Mouse (Mus musculus) neutrophil, adult 65 days (primary cell): ENCODE measurements around the gene Gimap7. TPM values are rescaled to one million over a fixed set of nuclear protein-coding genes. Genes with fewer than 3 reads are reported as not detected.

Source experiments
- total RNA-seq: library from RNA; stranded (reverse); gene quantifications from 2 replicates; pipeline ENCODE4 v1.2.4, GENCODE M21; 2023

Gimap7 gene
- not detected in 2 replicates for total RNA-seq

GRCm38 (mm10) chr6:48718455-48718854 lies at the start of gene Gimap7, which contains the start of gene Gm28053:
TSS of gene Gimap7 (plus strand) at chr6:48718621.
TSS of gene Gm28053 (plus strand) at chr6:48718607.

DNA sequence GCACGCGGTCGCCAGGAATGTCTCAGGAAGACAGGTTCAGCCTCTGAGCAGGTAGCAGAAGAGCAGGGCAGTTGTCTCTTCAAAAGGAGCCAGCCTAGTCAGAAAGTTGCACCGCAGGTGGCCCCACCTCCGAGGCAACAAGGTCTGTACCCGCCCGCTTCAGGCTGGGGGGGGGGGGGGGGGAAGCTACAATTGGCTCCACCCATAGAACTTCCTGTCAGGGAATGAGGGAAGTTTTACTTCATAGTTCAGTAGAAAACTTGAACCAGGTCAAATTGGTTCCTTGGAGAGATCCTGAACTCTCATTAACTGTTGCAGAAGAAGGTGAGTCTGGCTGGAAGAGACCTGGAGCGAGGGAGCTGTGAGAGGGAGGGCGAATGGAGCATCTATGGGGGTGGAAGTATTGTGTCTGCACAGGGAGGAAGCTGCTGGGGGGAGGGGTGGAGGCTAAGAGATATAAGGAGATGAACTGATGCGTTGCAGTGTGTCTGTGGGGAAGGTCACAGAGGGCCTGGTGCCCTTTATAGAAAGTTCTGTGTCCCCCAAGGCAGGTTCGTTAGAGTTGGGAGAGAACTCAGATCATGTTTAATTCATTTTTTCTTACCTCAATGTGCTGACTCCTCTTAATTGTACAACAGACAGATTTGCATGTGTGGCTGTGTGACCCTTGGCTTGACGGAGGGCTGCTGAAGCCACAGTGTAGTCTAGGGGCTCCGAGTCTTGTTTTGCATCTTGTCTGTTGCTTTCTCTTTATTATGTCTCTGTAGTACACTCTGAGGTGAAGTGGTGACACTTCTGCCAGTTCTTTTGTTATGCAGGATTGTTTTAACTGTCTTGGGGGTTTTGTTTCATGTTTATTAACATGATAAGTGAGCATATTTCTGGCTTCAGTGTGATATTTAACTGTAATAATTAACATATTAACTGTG lies 42.2 kb upstream of the Gimap7 start, which contains the start of gene Gimap9:
TSS of gene Gimap9 (plus strand) at position 199 of the 929 bp plus-strand sequence.

DNA sequence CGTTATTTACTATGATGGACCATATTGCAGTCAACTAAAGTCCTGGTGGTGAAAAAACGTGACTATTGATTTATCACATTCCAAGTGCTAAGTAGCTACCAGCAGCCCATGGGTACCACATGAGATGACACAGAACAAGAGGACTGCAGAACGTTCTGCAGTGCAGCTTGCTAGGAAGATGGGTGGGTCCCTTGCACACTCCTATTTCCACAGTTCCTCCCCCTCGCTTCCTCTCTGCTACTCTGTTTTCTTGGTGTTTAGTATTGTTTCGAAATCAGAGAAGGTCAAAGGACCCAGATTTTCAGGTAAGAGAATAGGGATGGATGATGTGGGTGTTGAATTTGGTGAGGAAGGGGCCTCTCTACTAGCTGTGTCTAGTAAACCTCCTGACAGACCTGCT lies 34.1 kb upstream of the Gimap7 start, which contains the start of gene Gimap4:
TSS of gene Gimap4 (plus strand) at position 231 of the 400 bp plus-strand sequence.

DNA sequence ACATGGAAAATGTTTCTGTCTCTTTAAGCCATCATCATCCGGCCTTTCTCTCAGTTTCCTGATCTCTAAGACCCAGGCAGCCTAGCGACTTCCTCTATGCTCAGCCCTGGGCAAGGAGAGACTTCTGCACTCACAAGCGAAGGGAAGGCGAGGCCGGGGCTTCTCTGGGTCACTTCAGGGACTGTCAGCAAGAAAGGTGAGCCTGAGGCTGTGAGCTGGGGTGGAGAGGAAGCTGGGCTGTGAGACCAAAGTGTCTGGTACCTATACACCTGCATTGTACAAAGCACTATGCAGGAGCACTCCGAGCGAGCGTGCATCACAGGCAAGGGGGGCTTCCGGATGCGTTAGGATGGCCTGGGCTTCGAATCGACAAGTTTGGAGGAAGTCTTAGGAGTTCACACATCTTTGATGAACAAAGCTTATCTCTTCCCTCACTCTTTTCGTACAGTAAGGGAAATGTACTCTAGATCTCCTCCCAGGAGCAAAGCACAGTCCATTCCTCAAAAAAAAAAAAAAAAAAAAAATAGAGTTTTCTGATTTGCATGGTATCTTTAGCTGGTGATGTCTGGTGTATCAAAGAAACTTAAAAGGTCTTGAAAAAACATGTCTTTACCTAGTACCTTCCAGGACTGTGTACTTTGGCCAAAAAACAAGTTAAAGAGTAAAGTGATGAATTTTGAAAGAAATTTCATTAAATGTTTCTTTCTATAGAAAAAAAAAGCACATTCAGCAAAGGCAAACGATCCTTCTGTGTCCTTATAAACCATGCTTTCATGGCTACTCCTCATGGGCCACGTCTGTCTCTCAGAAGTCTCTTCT lies 20.7 kb downstream of the Gimap7 start, which contains the start of gene Gimap1:
TSS of gene Gimap1 (plus strand) at position 94 of the 819 bp plus-strand sequence.

DNA sequence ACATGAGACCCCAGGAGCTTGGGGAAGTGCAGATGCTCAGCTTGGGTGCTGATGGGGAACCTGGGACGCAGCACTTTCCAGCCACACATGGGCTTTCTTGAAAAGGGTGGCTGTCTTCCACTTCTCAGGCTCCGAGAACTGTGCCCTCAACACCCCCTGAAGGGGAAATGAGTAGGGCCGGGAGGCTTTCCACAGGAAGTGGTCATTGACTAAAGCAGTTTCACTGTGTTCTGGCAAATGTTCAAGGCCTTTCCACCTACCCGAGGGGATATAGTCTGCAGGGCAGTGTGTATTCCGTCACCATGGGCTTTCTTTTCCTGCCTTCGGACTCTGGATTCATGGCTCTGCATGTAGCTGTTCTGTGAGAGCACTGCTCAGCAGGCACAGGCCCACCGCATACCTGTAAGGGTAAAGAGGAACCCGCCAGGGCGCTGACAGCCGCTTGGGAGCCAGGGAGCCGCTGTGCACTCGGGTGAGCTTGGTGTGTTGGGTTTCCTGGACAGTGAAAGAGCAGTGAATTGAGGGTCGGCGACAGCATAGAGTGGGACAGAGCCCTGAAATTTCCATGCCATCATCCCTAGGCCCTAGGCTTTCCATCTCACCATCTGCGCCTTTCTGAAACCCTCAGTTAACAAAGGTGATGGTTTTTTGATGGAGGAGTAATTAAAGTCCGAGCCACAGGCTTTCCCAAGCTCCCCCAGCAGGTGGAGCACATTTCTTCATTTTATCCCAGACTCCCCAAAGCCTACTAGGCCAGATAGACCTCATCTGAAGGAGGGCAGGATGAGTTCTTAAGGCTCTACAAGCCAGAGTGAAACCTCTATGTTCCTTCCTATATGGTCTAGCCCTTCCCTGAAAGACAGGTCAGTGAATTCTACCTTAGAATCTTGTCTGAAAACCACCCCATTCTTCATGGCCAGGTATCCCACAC lies 27.8 kb downstream of the Gimap7 start, which contains the start of gene Gimap5:
TSS of gene Gimap5 (plus strand) at position 239 of the 931 bp plus-strand sequence.

GRCm38 (mm10) chr6:48770696-48771095 lies 52.3 kb downstream of the Gimap7 start, which contains the start of gene Gimap3:
TSS of gene Gimap3 (minus strand) at chr6:48770851.

Other genes with a start within 250 kb of the Gimap7 start
- gene Atp6v0e2, start 181.0 kb upstream of the Gimap7 start, total RNA-seq, result 0.45 TPM in 1 of 2 replicates, not detected in the other
- gene Lrrc61, start 163.8 kb upstream of the Gimap7 start, total RNA-seq, result 22.5 and 23.0 TPM in 2 replicates
- gene Rarres2, start 145.8 kb upstream of the Gimap7 start, total RNA-seq, result not detected in 2 replicates
- gene Gm45021, start 129.0 kb upstream of the Gimap7 start, total RNA-seq, result not detected in 2 replicates
- 2.2 and 2.9 TPM in 2 replicates for gene Repin1, start 124.7 kb upstream of the Gimap7 start, total RNA-seq
- gene Gm44965, start 124.7 kb upstream of the Gimap7 start, total RNA-seq, result 2.2 TPM in 1 of 2 replicates, not detected in the other
- gene Zfp775, start 116.6 kb upstream of the Gimap7 start, total RNA-seq, result 0.32 and 0.57 TPM in 2 replicates
- not detected in 2 replicates for gene AI854703, start 91.9 kb upstream of the Gimap7 start, total RNA-seq
- 0.11 and 0.38 TPM in 2 replicates for gene Gimap8, start 71.4 kb upstream of the Gimap7 start, total RNA-seq
- 2.1 and 3.1 TPM in 2 replicates for gene Gimap9, start 42.5 kb upstream of the Gimap7 start, total RNA-seq
- 0.29 TPM in 1 of 2 replicates, not detected in the other for gene Gimap4, start 34.1 kb upstream of the Gimap7 start, total RNA-seq
- gene Gimap6, start 10.4 kb upstream of the Gimap7 start, total RNA-seq, result 3.2 and 3.3 TPM in 2 replicates
- not detected in 2 replicates for gene Gm28053, start within 50 bp of the Gimap7 start, total RNA-seq
- 0.32 TPM in 1 of 2 replicates, not detected in the other for gene Gimap1, start 20.4 kb downstream of the Gimap7 start, total RNA-seq
- gene Gimap5, start 27.6 kb downstream of the Gimap7 start, total RNA-seq, result 0.57 TPM in 1 of 2 replicates, not detected in the other
- gene Gimap3, start 52.2 kb downstream of the Gimap7 start, total RNA-seq, result 0.20 and 0.22 TPM in 2 replicates
- 6.0 and 6.9 TPM in 2 replicates for gene Tmem176a, start 122.3 kb downstream of the Gimap7 start, total RNA-seq
- gene Tmem176b, start 122.9 kb downstream of the Gimap7 start, total RNA-seq, result 11.2 and 12.8 TPM in 2 replicates
- 0.60 TPM in 1 of 2 replicates, not detected in the other for gene Aoc1, start 154.3 kb downstream of the Gimap7 start, total RNA-seq
- gene 1600015I10Rik, start 211.3 kb downstream of the Gimap7 start, total RNA-seq, result not detected in 2 replicates